Mouse (Mus musculus) liver, embryonic 14.5 days (tissue): ENCODE results near the gene Crybb1.

Source experiments
- CTCF ChIP-seq: IDR thresholded peaks from 2 replicates; pipeline ENCODE4 v1.5.1; 2016; ENCODE audit warnings: antibody characterized with exemption, low read depth, control low read depth
- EP300 ChIP-seq: IDR thresholded peaks from 2 replicates; pipeline ENCODE4 v1.6.1; 2016; ENCODE audit warnings: antibody characterized with exemption, low read depth

DNA sequence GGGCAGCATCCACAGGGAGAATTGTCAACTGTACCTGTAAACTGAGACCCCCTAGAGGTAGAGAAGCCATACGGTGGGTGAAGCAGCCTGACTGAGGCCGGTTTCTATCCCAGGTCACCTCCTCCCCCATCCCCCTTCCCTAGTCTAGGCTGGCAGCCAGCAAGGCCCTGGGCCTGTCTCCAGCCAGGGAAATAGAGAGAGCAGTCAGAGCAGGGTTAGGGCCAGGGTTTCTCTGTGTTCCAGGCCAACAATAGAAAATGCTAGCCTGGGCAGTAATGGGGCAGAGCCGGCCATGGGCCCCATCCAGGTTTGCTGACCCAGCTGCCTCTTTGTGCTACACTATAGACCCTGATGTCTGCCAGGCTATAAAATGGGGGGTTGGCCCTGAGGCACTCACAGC is at the start of gene Crybb1:
- TF ChIP-seq CTCF (no peak), EP300 (no peak)
